Mouse (Mus musculus) stomach, postnatal 0 days (tissue): ENCODE measurements at regions not wholly inside any gene's neighbourhood (a gene's known extent, or its start where the extent isn't known, plus 50 kb on each side); places are given as distances from the start of the nearest gene placed in this dataset.

ENCODE experiments used
- ATAC-seq: fragments of 200-750 bp; cut with Nextera tagmentation; 2 replicates; pipeline ENCODE4 v1.8.0; 2017; ENCODE audit not compliant: low FRiP score, low TSS enrichment
- DNase-seq: peaks from one replicate; pipeline ENCODE4 v3.0.0-alpha.2; 2016; ENCODE audit warnings: low spot score
- H3K27ac ChIP-seq: fragments of 300-500 bp; sonication (generic); replicated peaks from 2 replicates; pipeline ENCODE4 v1.5.1; 2014; ENCODE audit warnings: mild to moderate bottlenecking, control low read depth
- H3K27me3 ChIP-seq: fragments of 300-500 bp; sonication (generic); 2 replicates; pipeline ENCODE4 v1.6.1; 2014; ENCODE audit warnings: low read length; ENCODE audit not compliant: control insufficient read depth, insufficient read depth
- H3K36me3 ChIP-seq: fragments of 300-500 bp; sonication (generic); 2 replicates; pipeline ENCODE4 v1.6.1; 2014; ENCODE audit warnings: low read length, mixed read lengths; ENCODE audit not compliant: control insufficient read depth, insufficient read depth
- H3K4me1 ChIP-seq: fragments of 300-500 bp; sonication (generic); replicated peaks from 2 replicates; pipeline ENCODE4 v1.6.1; 2014; ENCODE audit warnings: antibody characterized with exemption; ENCODE audit not compliant: control insufficient read depth, insufficient read depth
- H3K4me2 ChIP-seq: fragments of 300-500 bp; sonication (generic); replicated peaks from 2 replicates; pipeline ENCODE4 v1.6.1; 2014; ENCODE audit warnings: low read depth, mild to moderate bottlenecking, control low read depth, moderate library complexity
- H3K4me3 ChIP-seq: fragments of 300-500 bp; sonication (generic); 2 replicates; pipeline ENCODE4 v1.5.1; 2014; ENCODE audit warnings: low read depth, low read length, control low read depth
- H3K9ac ChIP-seq: fragments of 300-500 bp; sonication (generic); 2 replicates; pipeline ENCODE4 v1.6.1; 2014; ENCODE audit warnings: mild to moderate bottlenecking, low read length, control low read depth, mixed read lengths
- H3K9me3 ChIP-seq: fragments of 300-500 bp; sonication (generic); 2 replicates; pipeline ENCODE4 v1.6.1; 2016; ENCODE audit warnings: low read length; ENCODE audit not compliant: control insufficient read depth
- CTCF ChIP-seq: IDR thresholded peaks from 2 replicates; pipeline ENCODE4 v1.5.1; 2016; ENCODE audit warnings: antibody characterized with exemption, low read depth, mild to moderate bottlenecking, moderate library complexity
- EP300 ChIP-seq: optimal IDR thresholded peaks from 2 replicates; pipeline ENCODE3; 2016; ENCODE audit warnings: antibody characterized with exemption
- WGBS: fragments of 180-500 bp; shearing (Covaris S2); extraction: QIAGEN DNeasy Blood & Tissue Kit; methylation state at CpG from one replicate; pipeline ENCODE4 v1.1.7; 2014; 5-methylcytosine and 5-hydroxymethylcytosine counted together

DNA sequence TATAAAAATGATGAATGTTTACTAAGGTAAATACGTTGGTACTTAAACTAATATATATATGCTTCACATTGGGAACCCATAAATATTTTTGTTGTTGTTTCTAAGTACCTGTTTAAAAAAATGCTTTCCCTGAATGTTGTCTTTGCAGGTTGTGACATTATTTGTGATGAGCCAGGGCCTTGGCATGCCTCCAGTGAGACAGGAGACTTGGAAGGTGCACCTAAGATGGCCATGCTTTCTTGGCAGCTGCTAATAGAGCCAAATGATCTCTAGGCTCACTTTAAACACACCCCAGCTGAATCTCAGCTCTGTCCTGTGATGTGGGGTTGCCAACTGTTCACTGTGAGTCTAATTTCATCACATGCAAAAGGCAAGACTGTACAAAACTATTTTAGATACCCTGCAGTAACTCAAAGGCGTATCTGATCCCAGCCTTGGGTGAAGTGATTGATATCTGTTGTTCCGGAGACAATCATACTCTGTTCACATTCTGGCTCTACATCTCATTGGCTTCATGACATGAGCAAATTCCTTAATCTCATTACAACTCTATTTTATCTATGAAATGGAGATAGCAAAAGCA, 197.8 kb upstream of the P2ry1 start:
- Histone ChIP-seq H3K27ac (no peak overlapping the region), H3K9ac (no peak overlapping the region), H3K36me3 (no peaks in the 10 kb centered on the region), H3K9me3 (no peaks in the 10 kb centered on the region), H3K27me3 (no peaks in the 10 kb centered on the region), H3K4me1 (no peaks in the 10 kb centered on the region), H3K4me2 (no peak overlapping the region), H3K4me3 (no peak overlapping the region)
- WGBS, result 52% methylated on average over 3 of the region's 3 CpGs
- DNase-seq, result no peak
- no peak for TF ChIP-seq EP300
- no peak for TF ChIP-seq CTCF
- no peak for ATAC-seq

DNA sequence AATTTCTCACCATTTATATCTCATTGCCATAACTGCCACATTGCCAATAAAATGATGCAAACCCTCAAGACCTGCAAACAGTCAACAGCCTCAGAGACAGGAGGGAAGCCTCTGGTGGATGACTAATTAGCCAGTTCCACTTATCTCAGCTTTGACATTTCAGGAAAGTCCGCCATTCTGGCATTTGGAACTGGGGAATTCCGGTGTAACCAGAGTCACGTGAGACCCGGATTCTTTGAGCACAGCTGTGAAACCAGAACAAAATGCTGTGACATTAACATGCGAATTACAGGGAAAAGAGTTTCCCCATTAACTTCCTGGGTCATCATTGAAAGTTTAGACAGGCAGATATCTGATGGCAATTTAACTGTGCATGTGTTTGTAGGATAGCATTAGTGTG, 190.7 kb upstream of the P2ry1 start:
- Histone ChIP-seq H3K4me1 (no peaks in the 10 kb centered on the region), H3K27ac (no peak overlapping the region), H3K4me3 (no peak overlapping the region), H3K9ac (no peak overlapping the region), H3K4me2 (no peak overlapping the region), H3K27me3 (no peaks in the 10 kb centered on the region), H3K9me3 (no peaks in the 10 kb centered on the region), H3K36me3 (no peaks in the 10 kb centered on the region)
- DNase-seq (no peak), ATAC-seq (no peak)
- 59% methylated on average over 5 of the region's 5 CpGs for WGBS
- TF ChIP-seq CTCF (no peak), EP300 (no peak)

DNA sequence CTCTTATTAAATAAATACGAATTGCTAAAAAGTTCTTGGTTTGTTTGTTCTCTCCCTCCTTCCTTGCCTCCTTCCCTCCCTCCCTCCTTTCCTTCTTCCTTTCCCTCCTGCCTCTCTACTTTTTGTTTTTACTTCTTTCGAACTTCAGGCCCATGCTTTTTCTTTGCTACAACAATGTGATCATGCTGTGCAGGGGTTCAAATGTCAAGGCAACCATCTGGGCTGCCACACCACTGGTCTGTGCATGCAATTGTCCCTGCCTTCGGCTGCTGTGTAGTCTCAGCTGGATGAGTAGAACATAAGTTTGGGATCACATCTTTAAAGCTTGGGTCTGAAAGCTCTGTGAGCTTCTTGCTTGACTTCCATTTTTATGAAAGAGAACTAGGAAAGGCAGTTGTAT, 189.1 kb upstream of the P2ry1 start:
- Histone ChIP-seq H3K27me3 (no peaks in the 10 kb centered on the region), H3K27ac (no peak overlapping the region), H3K9ac (no peak overlapping the region), H3K4me1 (no peaks in the 10 kb centered on the region), H3K36me3 (no peaks in the 10 kb centered on the region), H3K9me3 (no peaks in the 10 kb centered on the region), H3K4me3 (no peak overlapping the region), H3K4me2 (no peak overlapping the region)
- DNase-seq (no peak), ATAC-seq (no peak)
- 53% methylated on average over 3 of the region's 3 CpGs for WGBS
- TF ChIP-seq EP300 (no peak), CTCF (no peak)

DNA sequence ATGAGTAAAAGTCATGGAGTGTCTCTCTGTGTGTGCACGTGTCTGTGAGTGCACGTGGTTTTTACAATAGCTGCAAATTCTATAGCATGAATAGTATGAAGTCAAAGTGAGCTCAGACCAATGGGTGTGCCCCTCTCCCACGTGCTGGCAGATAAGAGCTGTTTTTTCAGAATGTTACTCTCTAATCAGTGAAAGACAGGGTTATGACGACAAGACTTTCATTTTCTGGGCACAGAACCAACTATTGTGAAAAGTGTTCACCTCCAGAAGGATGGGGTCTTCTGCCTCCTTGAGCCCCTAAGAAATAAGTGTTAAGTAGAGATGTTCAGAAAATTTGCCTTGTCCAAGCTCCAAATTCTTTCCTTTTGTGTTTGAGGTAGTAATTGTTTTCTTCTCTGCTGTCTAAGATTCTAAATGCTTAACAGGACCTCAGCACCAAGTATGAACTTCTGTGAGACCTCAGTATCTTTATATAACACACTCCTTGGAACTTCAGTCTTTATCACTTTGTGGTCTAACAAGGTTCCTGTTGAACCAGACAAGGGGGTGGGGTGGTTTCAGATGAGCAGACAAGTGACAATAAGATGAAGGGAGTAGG, 182.8 kb upstream of the P2ry1 start:
- H3K9me3 ChIP-seq, result no peaks in the 10 kb centered on the region
- ATAC-seq, result no peak

DNA sequence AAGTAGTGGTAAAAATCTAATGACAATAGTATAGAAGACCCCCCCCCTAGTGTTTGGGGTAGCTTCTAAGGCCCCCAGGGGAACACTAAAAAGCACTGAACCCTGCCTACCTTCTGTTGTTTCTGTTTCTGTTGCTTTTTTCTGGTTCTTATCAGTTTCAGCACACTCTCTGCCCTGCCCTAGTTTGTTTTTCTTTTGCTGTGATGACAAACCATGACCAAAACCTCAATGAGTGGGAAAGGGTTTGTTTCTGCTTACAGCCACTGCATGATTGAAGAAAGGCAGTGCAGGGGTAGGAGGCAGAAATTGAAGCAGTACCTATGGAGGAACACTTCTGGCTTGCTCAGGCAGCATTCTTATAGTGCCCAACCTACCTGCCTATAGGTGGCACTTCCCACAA, 181.1 kb upstream of the P2ry1 start:
- Histone ChIP-seq H3K27me3 (no peaks in the 10 kb centered on the region), H3K9ac (no peak overlapping the region), H3K9me3 (no peaks in the 10 kb centered on the region), H3K4me3 (no peak overlapping the region), H3K27ac (no peak overlapping the region), H3K4me1 (no peaks in the 10 kb centered on the region), H3K4me2 (no peak overlapping the region), H3K36me3 (no peaks in the 10 kb centered on the region)
- ATAC-seq, result no peak
- no peak for DNase-seq
- TF ChIP-seq EP300, result no peak
- no peak for TF ChIP-seq CTCF

More for the DNA sequence above, 182.8 kb upstream of the P2ry1 start:
- WGBS, result 32% methylated on average over 4 of the region's 4 CpGs
- TF ChIP-seq CTCF (no peak), EP300 (no peak)
- no peak for DNase-seq
- H3K27ac ChIP-seq, result no peak overlapping the region
- H3K27me3 ChIP-seq, result no peaks in the 10 kb centered on the region
- H3K4me3 ChIP-seq, result no peak overlapping the region
- H3K9ac ChIP-seq, result no peak overlapping the region
- no peak overlapping the region for H3K4me2 ChIP-seq
- H3K4me1 ChIP-seq, result no peaks in the 10 kb centered on the region
- no peaks in the 10 kb centered on the region for H3K36me3 ChIP-seq

DNA sequence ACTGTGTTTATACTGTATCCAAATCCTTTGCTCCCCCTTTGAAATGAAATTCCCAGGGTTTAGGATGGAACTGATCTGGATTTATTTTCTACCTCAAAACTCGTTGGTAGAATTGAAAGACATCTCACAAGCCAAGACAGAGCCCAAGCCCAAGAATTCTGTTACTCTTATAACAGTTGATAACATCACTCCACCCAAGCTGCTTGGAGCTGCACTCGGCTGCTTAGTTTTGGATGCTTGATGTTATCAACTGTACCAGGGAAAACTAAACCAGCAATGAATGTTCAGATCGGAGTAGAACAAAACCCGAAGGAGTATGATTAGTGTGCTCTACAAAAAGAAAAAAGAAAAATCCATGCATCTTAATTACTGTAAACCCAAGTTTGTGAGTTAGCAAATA, 175.8 kb upstream of the P2ry1 start:
- H3K4me1 ChIP-seq, result no peaks in the 10 kb centered on the region
- H3K4me3 ChIP-seq, result no peak overlapping the region
- ATAC-seq, result no peak
- H3K27ac ChIP-seq, result no peak overlapping the region
- no peak overlapping the region for H3K9ac ChIP-seq
- H3K9me3 ChIP-seq, result no peaks in the 10 kb centered on the region
- no peak for DNase-seq
- no peaks in the 10 kb centered on the region for H3K36me3 ChIP-seq
- 43% methylated on average over 4 of the region's 4 CpGs for WGBS
- no peak for TF ChIP-seq EP300
- no peak overlapping the region for H3K4me2 ChIP-seq
- H3K27me3 ChIP-seq, result no peaks in the 10 kb centered on the region
